Mouse (Mus musculus) kidney, postnatal 14 days (tissue): ENCODE data around the gene Lrr1.
A peak's percentile ranks its signal among the peaks of the same experiment; 100 is the strongest.
"Not testable (repeated sequence)": the region's sequence is repeated elsewhere in the genome, so short reads cannot be mapped to it uniquely, and the experiment has no call there.

Experiments used
- DNase-seq: peaks from one replicate; pipeline ENCODE4 v3.0.0; 2022; ENCODE audit warnings: mixed read lengths

Lrr1 gene

GRCm38 (mm10) chr12:69166861-69167581 is 1.6 kb upstream of the Lrr1 start:
- not testable (repeated sequence) for DNase-seq

- DNase-seq = no peak
These were observed 756 bp upstream of the Lrr1 start for GRCm38 (mm10) chr12:69167656-69168460.

DNA sequence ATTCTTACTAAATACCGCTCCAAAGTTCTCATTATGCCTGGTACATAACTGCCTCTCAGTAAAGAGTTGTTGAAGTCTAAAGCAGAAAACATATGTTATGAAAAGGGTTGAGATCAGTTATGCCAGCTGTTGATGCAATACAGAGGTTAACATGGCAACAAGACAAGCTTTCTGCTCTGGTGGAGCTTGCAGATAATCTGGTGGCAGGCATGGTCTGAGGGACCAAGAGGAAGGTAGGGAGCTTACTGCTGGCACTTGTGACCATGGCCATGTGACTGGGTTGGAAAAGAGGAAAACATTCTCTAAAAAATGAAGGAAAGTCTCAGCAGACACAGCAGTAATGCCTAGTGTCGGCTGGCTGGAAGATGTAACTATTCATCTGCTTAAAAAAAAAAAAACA is 2.7 kb downstream of the Lrr1 start:
- no peak for DNase-seq

GRCm38 (mm10) chr12:69175975-69176374 is 7.4 kb downstream of the Lrr1 start:
- DNase-seq = no peak

- no peak for DNase-seq
These were observed 8.9 kb downstream of the Lrr1 start for GRCm38 (mm10) chr12:69177526-69177925.

- no peak for DNase-seq
These were observed 10.8 kb downstream of the Lrr1 start for GRCm38 (mm10) chr12:69179371-69179770.

GRCm38 (mm10) chr12:69181800-69182199 is 13.2 kb downstream of the Lrr1 start:
- no peak for DNase-seq

DNA sequence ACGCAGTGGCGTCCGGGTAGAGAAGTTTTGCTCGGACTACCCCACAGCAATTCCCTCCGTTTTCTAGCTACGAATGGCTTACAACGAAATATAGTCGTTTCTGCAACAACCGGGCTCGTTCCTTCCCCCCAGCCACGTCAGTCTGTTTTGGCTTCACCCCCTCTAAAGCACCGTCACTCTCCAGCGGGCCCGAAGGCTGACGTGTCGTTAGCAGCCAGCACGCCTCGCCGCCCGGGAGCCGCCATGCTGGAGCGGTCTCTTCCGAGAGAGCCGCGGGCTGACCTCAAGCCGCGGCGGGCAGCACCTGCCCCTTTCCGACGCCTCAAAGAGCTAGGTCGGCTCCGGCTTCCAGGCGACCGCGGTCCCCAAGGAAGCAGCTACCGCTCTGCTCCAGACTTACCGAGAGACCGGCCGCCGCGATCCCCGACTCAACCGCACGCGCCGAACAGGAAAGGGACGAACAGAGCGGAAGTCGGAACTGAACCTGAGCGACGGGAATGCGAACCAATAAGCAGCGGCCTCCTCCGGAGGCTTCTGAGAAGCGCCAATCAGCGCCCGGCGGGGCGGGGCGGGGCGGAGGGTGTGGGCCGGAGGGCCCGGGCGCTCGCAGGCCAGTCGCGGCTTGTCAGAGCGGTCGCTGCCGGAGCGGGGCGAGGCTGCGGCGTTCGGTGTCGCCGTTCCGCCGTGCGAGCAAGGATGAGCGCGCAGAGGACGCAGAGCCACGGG is 15.1 kb downstream of the Lrr1 start, which contains the start of the genes Rpl36al and Mgat2:
Gene Rpl36al, minus strand, starts transcription at position 501 of the 726 bp plus-strand sequence.
Gene Mgat2, plus strand, starts transcription at position 575 of the 726 bp plus-strand sequence.
- DNase-seq = peak; percentile 99

DNA sequence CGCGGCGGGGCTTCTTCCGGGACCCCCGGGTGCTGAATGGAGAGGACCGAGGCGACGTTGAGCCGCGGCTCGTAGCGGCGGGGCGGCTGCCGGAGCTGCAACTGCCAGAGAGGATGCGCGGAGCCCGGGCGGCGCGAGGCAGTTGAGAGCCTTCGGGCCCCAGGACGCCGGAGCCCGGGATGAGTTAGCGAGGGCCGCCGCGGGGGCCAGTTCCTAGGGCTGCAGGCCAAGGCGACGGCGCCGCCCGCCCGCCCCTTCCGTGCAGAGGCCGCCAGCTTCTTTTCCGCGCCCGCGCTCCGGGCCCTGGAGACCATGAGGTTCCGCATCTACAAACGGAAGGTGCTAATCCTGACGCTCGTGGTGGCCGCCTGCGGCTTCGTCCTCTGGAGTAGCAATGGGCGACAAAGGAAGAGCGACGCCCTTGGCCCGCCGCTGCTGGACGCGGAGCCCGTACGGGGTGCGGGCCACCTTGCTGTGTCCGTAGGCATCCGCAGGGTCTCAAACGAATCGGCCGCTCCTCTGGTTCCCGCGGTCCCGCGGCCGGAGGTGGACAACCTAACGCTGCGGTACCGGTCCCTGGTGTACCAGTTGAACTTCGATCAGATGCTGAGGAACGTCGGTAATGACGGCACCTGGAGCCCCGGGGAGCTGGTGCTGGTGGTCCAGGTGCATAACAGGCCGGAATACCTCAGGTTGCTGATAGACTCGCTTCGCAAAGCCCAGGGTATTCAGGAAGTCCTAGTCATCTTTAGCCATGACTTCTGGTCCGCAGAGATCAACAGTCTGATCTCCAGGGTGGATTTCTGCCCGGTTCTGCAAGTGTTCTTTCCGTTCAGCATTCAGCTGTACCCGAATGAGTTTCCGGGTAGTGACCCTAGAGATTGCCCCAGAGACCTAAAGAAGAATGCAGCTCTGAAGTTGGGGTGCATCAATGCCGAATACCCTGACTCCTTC is 16.0 kb downstream of the Lrr1 start:
- peak; percentile 68 for DNase-seq

DNA sequence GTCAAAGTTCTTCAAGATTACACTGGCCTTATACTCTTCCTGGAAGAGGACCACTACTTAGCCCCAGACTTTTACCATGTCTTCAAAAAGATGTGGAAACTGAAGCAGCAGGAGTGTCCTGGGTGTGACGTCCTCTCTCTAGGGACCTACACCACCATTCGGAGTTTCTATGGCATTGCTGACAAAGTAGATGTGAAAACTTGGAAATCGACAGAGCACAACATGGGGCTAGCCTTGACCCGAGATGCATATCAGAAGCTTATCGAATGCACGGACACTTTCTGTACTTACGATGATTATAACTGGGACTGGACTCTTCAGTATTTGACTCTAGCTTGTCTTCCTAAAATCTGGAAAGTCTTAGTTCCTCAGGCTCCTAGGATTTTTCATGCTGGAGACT is 16.8 kb downstream of the Lrr1 start:
- no peak for DNase-seq

GRCm38 (mm10) chr12:69186811-69187471 is 18.3 kb downstream of the Lrr1 start:
- DNase-seq = peak; percentile 54

DNA sequence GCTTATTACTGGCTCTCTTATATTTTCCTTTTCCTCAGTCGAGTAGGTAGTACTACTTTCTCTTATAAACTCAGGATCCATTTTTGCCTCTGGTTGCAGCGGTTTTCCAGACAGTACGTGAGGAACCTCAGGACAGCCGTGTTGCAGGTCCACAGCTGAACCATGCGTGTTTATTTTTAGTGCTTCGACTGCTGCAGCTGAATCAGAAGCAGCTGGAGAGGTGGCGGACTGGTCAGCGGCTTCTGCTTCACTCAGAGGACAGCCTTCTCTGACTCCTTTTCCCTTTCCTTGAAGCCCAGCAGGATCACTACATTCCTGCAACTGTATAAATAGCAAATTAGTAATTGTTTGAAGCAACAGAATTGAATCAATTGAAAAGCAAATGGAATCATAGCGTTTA is 21.5 kb downstream of the Lrr1 start:
- no peak for DNase-seq

DNA sequence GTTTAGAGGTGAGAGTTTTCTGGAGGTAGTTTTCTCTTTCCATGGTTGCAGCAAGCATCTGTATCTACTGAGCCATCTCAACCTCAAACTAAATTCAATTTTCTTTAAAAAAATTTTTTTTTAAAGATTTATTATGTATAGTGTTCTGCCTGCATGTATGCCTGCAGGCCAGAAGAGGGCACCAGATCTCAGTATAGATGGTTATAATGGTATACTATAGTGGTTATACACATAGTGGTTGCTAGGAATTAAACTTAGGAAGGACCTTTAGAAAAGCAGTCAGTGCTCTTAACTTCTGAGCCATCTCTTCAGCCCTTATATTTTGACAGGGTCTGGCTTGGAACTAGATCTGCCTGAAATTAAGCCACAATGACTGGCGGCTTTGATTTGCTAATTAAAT is 21.9 kb downstream of the Lrr1 start:
- no peak for DNase-seq

DNA sequence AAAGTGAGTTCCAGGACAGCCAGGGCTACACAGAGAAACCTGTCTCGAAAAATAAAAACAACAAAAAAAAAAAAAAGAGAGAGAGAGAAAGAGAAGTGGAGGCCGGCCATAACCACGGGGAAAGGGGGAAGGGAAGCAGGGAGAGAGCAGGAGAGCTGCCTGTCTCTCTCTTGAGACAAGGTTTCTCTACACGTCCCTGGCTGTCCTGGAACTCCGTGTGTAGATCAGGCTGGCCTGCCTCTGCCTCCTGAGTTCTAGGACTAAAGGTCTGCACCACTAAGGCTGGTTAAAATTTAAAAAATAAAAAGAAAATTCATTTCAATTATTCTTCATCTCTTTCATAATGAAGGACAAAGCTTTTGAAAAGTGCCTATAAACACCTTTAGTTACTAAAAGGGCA is 22.8 kb downstream of the Lrr1 start:
- DNase-seq = no peak

- no peak for DNase-seq
These were observed 24.0 kb downstream of the Lrr1 start for GRCm38 (mm10) chr12:69192637-69193036.

- DNase-seq = peak; percentile 81
These were observed 28.1 kb downstream of the Lrr1 start, which contains the start of gene Gm49383 for GRCm38 (mm10) chr12:69196444-69197377. TSS of gene Gm49383 (minus strand) at chr12:69197104.

DNA sequence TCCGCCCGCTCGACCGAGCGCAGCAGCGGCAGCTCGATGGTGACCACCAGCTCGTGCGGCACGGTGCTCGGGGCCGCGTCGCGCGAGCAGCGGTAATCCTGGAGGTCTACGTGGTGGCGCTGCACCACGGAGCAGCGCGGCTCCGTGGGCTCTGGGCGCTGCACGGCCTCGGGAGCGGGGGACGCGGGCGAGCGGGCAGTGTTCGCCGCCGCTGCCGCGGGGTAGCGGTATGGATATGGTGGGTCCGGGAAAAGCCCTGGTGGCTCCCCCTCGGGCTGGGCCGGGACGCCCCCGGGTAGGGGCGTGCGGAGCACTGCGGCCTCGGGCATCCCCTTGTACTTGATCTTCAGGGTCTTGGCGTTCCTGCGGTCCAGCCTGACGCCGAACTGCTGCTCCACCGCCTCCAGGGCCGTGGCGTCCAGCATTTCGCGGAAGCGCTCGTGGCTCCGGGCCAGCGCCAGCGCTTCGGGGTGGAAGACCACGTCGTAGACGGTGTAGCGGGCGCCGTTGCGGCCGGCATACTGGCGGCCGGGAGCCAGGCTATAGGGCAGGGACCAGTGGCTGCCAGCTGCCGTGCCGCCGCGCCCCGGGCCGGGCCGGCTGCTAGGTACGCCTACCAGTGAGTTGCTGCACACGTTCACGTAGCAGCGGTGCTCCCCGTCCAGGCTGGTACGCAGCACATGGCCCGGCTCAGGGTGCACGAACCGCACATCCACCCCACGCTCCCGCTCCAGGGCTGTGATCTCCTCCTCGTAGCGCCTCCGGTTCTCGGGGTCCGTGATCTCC is 29.0 kb downstream of the Lrr1 start:
- peak; percentile 62 for DNase-seq

- DNase-seq = peak; percentile 86
These were observed 29.5 kb downstream of the Lrr1 start, which contains the start of gene Dnaaf2 for GRCm38 (mm10) chr12:69198164-69198535. TSS of gene Dnaaf2 (minus strand) at chr12:69198429.

DNA sequence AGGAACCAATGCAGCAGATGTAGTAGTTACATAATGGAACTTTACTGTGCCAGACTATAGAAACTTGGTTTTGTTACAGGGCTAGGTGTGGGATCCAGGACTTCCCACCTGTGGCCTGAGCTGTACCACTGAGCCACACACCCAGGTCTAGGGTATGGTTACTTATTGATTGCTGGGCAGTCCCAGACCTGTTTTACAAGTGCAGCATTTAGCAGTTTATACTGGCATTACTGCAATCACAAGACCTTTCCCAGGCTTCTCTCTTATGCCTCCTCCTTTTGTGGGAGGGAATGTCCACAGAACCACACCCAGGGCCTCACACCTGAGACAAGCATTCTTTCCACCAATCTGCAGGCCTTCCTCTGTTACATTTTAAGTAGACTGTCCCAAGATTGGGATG is 30.4 kb downstream of the Lrr1 start:
- no peak for DNase-seq
